ENCODE assay signal across 11 mouse cellular contexts in the genomic region with DNA sequence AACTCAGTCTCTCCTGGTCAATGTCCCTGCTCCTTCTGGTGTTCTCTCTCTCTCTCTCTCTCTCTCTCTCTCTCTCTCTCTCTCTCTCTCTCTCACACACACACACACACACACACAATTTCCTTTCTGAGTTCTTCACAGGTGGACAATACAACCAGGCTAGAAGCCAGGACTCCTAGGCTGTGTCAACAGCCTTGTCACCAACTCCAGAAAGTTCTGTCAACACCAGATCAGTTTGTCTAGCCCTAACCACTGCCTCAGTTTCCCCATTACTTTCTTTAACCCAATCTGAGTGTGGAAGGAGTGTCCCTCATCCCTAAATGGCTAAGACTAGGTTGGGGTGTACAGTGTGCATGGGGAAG. TPM values are rescaled to one million over a fixed set of nuclear protein-coding genes. Genes with fewer than 3 reads are reported as not detected.
DNase-seq lines count a peak whose midpoint lies in the region; ATAC-seq and TF ChIP-seq lines count a peak whose summit lies in the region.
"Had no signal": no experiment of that assay in that cellular context is flagged by ENCODE, and none has a peak within 500 bp of the region (broad histone marks: within the 10 kb centered on the region; RNA-seq: fewer than 3 reads in every experiment).

No protein-coding gene starts in this region.

- H3K4me1 ChIP-seq in heart, embryonic 13.5 days: peaks cover 56% of the 10 kb centered on the region
- H3K4me1 ChIP-seq in hindbrain, embryonic 16.5 days (ENCODE audit: control insufficient read depth, insufficient read depth, low read depth, low read length): peaks cover 25% of the 10 kb centered on the region
- peaks cover 35% of the 10 kb centered on the region for H3K4me1 ChIP-seq in midbrain, embryonic 15.5 days

- H3K4me3 ChIP-seq in heart, embryonic 13.5 days: peak overlapping the region; percentile 81
- H3K4me3 ChIP-seq in hindbrain, embryonic 16.5 days (ENCODE audit: low read length): peak overlapping the region; percentile 44
- peak overlapping the region; percentile 40 for H3K4me3 ChIP-seq in midbrain, embryonic 15.5 days

- intact Hi-C loops in heart, postnatal 25 days (cut with DNase I): loop anchor here (2.0 kb wide), 1 partner anchor 38 kb away; no protein-coding TSS in a partner anchor

- no peak for DNase-seq in heart, postnatal 25 days (ENCODE audit: low spot score)
- DNase-seq in brain, embryonic 14.5 days (ENCODE audit: low read depth): peak; percentile 3
- no peak for DNase-seq in spleen, postnatal 10 days (ENCODE audit: low spot score in 2 of 2)
- no peak for DNase-seq in testis, postnatal 10 days (ENCODE audit: low spot score)

- peak overlapping the region; percentile 98 for H3K9ac ChIP-seq in heart, embryonic 13.5 days
- H3K9ac ChIP-seq in hindbrain, embryonic 16.5 days (ENCODE audit: low read depth, low read length): peak overlapping the region; percentile 58
- H3K9ac ChIP-seq in midbrain, embryonic 15.5 days: peak overlapping the region; percentile 13; the same call in 1 of the 2 replicates

- H3K9me3 ChIP-seq in heart, embryonic 13.5 days: no peaks in the 10 kb centered on the region
- no peaks in the 10 kb centered on the region for H3K9me3 ChIP-seq in hindbrain, embryonic 16.5 days (ENCODE audit: control insufficient read depth, low read length)
- no peaks in the 10 kb centered on the region for H3K9me3 ChIP-seq in midbrain, embryonic 15.5 days

- TF ChIP-seq CTCF in brain, embryonic 14.5 days (IDR thresholded peaks at IDR 0.05; ENCODE audit: borderline replicate concordance, extremely low read depth, insufficient read depth, insufficient read length): no peak

- no peak for TF ChIP-seq POLR2A in brain, embryonic 14.5 days (IDR thresholded peaks at IDR 0.05; ENCODE audit: borderline replicate concordance, extremely low read depth, insufficient read depth, insufficient read length, poor library complexity, severe bottlenecking)

- ATAC-seq in heart, embryonic 13.5 days (ENCODE audit: extremely low read depth, insufficient number of reproducible peaks, low FRiP score, low TSS enrichment): no peak
- ATAC-seq in hindbrain, embryonic 16.5 days: no peak
- ATAC-seq in midbrain, embryonic 15.5 days (replicated peaks): no peak
- ATAC-seq in frontal cortex, adult (ENCODE audit: low TSS enrichment): no peak

- H3K4me2 ChIP-seq in heart, embryonic 13.5 days: peak overlapping the region; percentile 89
- H3K4me2 ChIP-seq in hindbrain, embryonic 16.5 days (ENCODE audit: low read length): peak overlapping the region; percentile 68
- H3K4me2 ChIP-seq in midbrain, embryonic 15.5 days: peak overlapping the region; percentile 72

- H3K27me3 ChIP-seq in heart, embryonic 13.5 days (replicated peaks): no peaks in the 10 kb centered on the region
- H3K27me3 ChIP-seq in hindbrain, embryonic 16.5 days (replicated peaks; ENCODE audit: control insufficient read depth, insufficient read depth, low read length): peaks cover 18% of the 10 kb centered on the region
- H3K27me3 ChIP-seq in midbrain, embryonic 15.5 days (replicated peaks): peaks cover 39% of the 10 kb centered on the region

- peaks cover 8% of the 10 kb centered on the region for H3K36me3 ChIP-seq in heart, embryonic 13.5 days
- no peaks in the 10 kb centered on the region for H3K36me3 ChIP-seq in hindbrain, embryonic 16.5 days (ENCODE audit: control insufficient read depth, insufficient read depth, low read length)
- H3K36me3 ChIP-seq in midbrain, embryonic 15.5 days (replicated peaks): no peaks in the 10 kb centered on the region

- H3K27ac ChIP-seq in heart, embryonic 13.5 days (replicated peaks): peak overlapping the region; percentile 99
- no peak overlapping the region for H3K27ac ChIP-seq in hindbrain, embryonic 16.5 days (ENCODE audit: low read depth, low read length)
- no peak overlapping the region for H3K27ac ChIP-seq in midbrain, embryonic 15.5 days

RNA-seq across cellular contexts. Expression of gene Flnc, which starts 0.4 kb away (rescaled TPM):
- polyA plus RNA-seq in heart, embryonic 13.5 days (2015; fragmentation: Nextera tagmentation; extraction: Ambion mirVana): 40.6 and 42.5 TPM in 2 replicates
- total RNA-seq in heart, postnatal 25 days (2021): 100 to 1,000 TPM; 201 to 220 TPM
- polyA plus RNA-seq in brain, embryonic 14.5 days (2012; rRNA removed): 3.2 and 9.7 TPM in 2 replicates
- 2.7 and 5.1 TPM in 2 replicates for polyA plus RNA-seq in hindbrain, embryonic 16.5 days (2015; fragmentation: Nextera tagmentation; extraction: Ambion mirVana)
- polyA plus RNA-seq in midbrain, embryonic 15.5 days (2015; fragmentation: Nextera tagmentation; extraction: Ambion mirVana): 3.3 and 3.4 TPM in 2 replicates
- total RNA-seq: megakaryocyte progenitor cell, adult 5-6 weeks had no signal

RNA-seq across cellular contexts. Expression of gene Atp6v1f, which starts 34.9 kb away (rescaled TPM):
- 199 and 231 TPM in 2 replicates for polyA plus RNA-seq in heart, embryonic 13.5 days (2015; fragmentation: Nextera tagmentation; extraction: Ambion mirVana)
- total RNA-seq in heart, postnatal 25 days (2021): 100 to 1,000 TPM in 1 of 2 experiments, 10 to 100 TPM in 1; 99.3 to 109 TPM
- 258 and 356 TPM in 2 replicates for polyA plus RNA-seq in brain, embryonic 14.5 days (2012; rRNA removed)
- 341 and 394 TPM in 2 replicates for polyA plus RNA-seq in hindbrain, embryonic 16.5 days (2015; fragmentation: Nextera tagmentation; extraction: Ambion mirVana)
- 342 and 365 TPM in 2 replicates for polyA plus RNA-seq in midbrain, embryonic 15.5 days (2015; fragmentation: Nextera tagmentation; extraction: Ambion mirVana)

RNA-seq across cellular contexts. Expression of gene Ccdc136, which starts 36.5 kb away (rescaled TPM):
- polyA plus RNA-seq in heart, embryonic 13.5 days (2015; fragmentation: Nextera tagmentation; extraction: Ambion mirVana): 24.0 and 27.6 TPM in 2 replicates
- 1 to 10 TPM; 1.9 to 3.1 TPM for total RNA-seq in heart, postnatal 25 days (2021)
- polyA plus RNA-seq in brain, embryonic 14.5 days (2012; rRNA removed): 44.5 and 46.7 TPM in 2 replicates
- 54.8 and 58.3 TPM in 2 replicates for polyA plus RNA-seq in hindbrain, embryonic 16.5 days (2015; fragmentation: Nextera tagmentation; extraction: Ambion mirVana)
- polyA plus RNA-seq in midbrain, embryonic 15.5 days (2015; fragmentation: Nextera tagmentation; extraction: Ambion mirVana): 36.9 and 40.5 TPM in 2 replicates
- total RNA-seq: megakaryocyte progenitor cell, adult 5-6 weeks had no signal

RNA-seq across cellular contexts. Expression of gene Atp6v1fnb, which starts 38.6 kb away (rescaled TPM):
- not detected in 2 replicates for polyA plus RNA-seq in heart, embryonic 13.5 days (2015; fragmentation: Nextera tagmentation; extraction: Ambion mirVana)
- not detected for total RNA-seq in heart, postnatal 25 days (2021)
- polyA plus RNA-seq in brain, embryonic 14.5 days (2012; rRNA removed): 0.14 and 0.23 TPM in 2 replicates
- polyA plus RNA-seq in hindbrain, embryonic 16.5 days (2015; fragmentation: Nextera tagmentation; extraction: Ambion mirVana): 0.56 TPM in 1 of 2 replicates, not detected in the other
- 0.27 and 1.0 TPM in 2 replicates for polyA plus RNA-seq in midbrain, embryonic 15.5 days (2015; fragmentation: Nextera tagmentation; extraction: Ambion mirVana)
- total RNA-seq: CH12.LX; gastrocnemius, postnatal 25 days had no signal

RNA-seq across cellular contexts. Expression of gene Opn1sw, which starts 44.4 kb away (rescaled TPM):
- polyA plus RNA-seq in heart, embryonic 13.5 days (2015; fragmentation: Nextera tagmentation; extraction: Ambion mirVana): 0.51 and 0.55 TPM in 2 replicates
- total RNA-seq in heart, postnatal 25 days (2021): not detected
- 0.11 and 0.32 TPM in 2 replicates for polyA plus RNA-seq in brain, embryonic 14.5 days (2012; rRNA removed)
- polyA plus RNA-seq in hindbrain, embryonic 16.5 days (2015; fragmentation: Nextera tagmentation; extraction: Ambion mirVana): 0.43 and 0.46 TPM in 2 replicates
- 0.28 and 0.54 TPM in 2 replicates for polyA plus RNA-seq in midbrain, embryonic 15.5 days (2015; fragmentation: Nextera tagmentation; extraction: Ambion mirVana)
- total RNA-seq: CH12.LX; megakaryocyte progenitor cell, adult 5-6 weeks had no signal

Comparison
In these comparisons a context has a peak if more than half of its experiments do, and no peak if none do; other contexts are left out.
1. H3K9ac ChIP-seq: peak in every context shown above with its lines; median percentile 98 in heart, embryonic 13.5 days; 58 in hindbrain, embryonic 16.5 days; 13 in midbrain, embryonic 15.5 days.